Mouse (Mus musculus): ENCODE results near the gene Tspan31. TPM values are rescaled to one million over a fixed set of nuclear protein-coding genes. Genes with fewer than 3 reads are reported as not detected.

Gene Tspan31
- 99.1 TPM for polyA plus RNA-seq (2015; fragmentation: Illumina TruSeq; extraction: RNeasy Lipid Tissue Mini Kit (QIAGEN cat#74804); ENCODE audit: low read depth, low replicate concordance)

GRCm38 (mm10) chr10:127070190-127071121 lies at the start of gene Tspan31:
Gene Tspan31 (minus strand): TSS chr10:127070264.

GRCm38 (mm10) chr10:127075080-127075479 lies 5.0 kb upstream of the Tspan31 start, which contains the start of gene Agap2:
Gene Agap2 (plus strand): TSS chr10:127075284.

GRCm38 (mm10) chr10:127063239-127063872 lies 6.7 kb downstream of the Tspan31 start, which contains the start of gene Cdk4:
Gene Cdk4 (plus strand): TSS chr10:127063534.

GRCm38 (mm10) chr10:127059968-127060916 lies 9.8 kb downstream of the Tspan31 start, which contains the start of gene March9:
Gene March9 (minus strand): TSS chr10:127060184.

GRCm38 (mm10) chr10:127047954-127048353 lies 22.1 kb downstream of the Tspan31 start, which contains the start of gene Cyp27b1:
Gene Cyp27b1 (plus strand): TSS chr10:127048250.

GRCm38 (mm10) chr10:127041274-127041766 lies 28.7 kb downstream of the Tspan31 start, which contains the start of the genes Mettl1 and Eef1akmt3:
Gene Mettl1 (plus strand): TSS chr10:127041414.
Gene Eef1akmt3 (minus strand): TSS chr10:127041513.

GRCm38 (mm10) chr10:127030336-127031296 lies 39.4 kb downstream of the Tspan31 start, which contains the start of gene Tsfm:
Gene Tsfm (minus strand): TSS chr10:127030840.

Other genes with a start within 250 kb of the Tspan31 start
- 9.2 TPM for gene Atp23, start 168.9 kb downstream of the Tspan31 start, polyA plus RNA-seq (2015; fragmentation: Illumina TruSeq; extraction: RNeasy Lipid Tissue Mini Kit (QIAGEN cat#74804); ENCODE audit: low read depth, low replicate concordance)
- 50.5 TPM for gene Ctdsp2, start 91.5 kb downstream of the Tspan31 start, polyA plus RNA-seq (2015; fragmentation: Illumina TruSeq; extraction: RNeasy Lipid Tissue Mini Kit (QIAGEN cat#74804); ENCODE audit: low read depth, low replicate concordance)
- 0.52 TPM for gene Avil, start 69.6 kb downstream of the Tspan31 start, polyA plus RNA-seq (2015; fragmentation: Illumina TruSeq; extraction: RNeasy Lipid Tissue Mini Kit (QIAGEN cat#74804); ENCODE audit: low read depth, low replicate concordance)
- 28.8 TPM for gene Tsfm, start 39.4 kb downstream of the Tspan31 start, polyA plus RNA-seq (2015; fragmentation: Illumina TruSeq; extraction: RNeasy Lipid Tissue Mini Kit (QIAGEN cat#74804); ENCODE audit: low read depth, low replicate concordance)
- gene Mettl1, start 28.9 kb downstream of the Tspan31 start, polyA plus RNA-seq (2015; fragmentation: Illumina TruSeq; extraction: RNeasy Lipid Tissue Mini Kit (QIAGEN cat#74804); ENCODE audit: low read depth, low replicate concordance): 12.4 TPM
- gene Eef1akmt3, start 28.8 kb downstream of the Tspan31 start, polyA plus RNA-seq (2015; fragmentation: Illumina TruSeq; extraction: RNeasy Lipid Tissue Mini Kit (QIAGEN cat#74804); ENCODE audit: low read depth, low replicate concordance): not detected
- gene Cyp27b1, start 22.0 kb downstream of the Tspan31 start, polyA plus RNA-seq (2015; fragmentation: Illumina TruSeq; extraction: RNeasy Lipid Tissue Mini Kit (QIAGEN cat#74804); ENCODE audit: low read depth, low replicate concordance): 0.46 TPM
- 12.9 TPM for gene March9, start 10.1 kb downstream of the Tspan31 start, polyA plus RNA-seq (2015; fragmentation: Illumina TruSeq; extraction: RNeasy Lipid Tissue Mini Kit (QIAGEN cat#74804); ENCODE audit: low read depth, low replicate concordance)
- 117 TPM for gene Cdk4, start 6.7 kb downstream of the Tspan31 start, polyA plus RNA-seq (2015; fragmentation: Illumina TruSeq; extraction: RNeasy Lipid Tissue Mini Kit (QIAGEN cat#74804); ENCODE audit: low read depth, low replicate concordance)
- gene Agap2, start 5.0 kb upstream of the Tspan31 start, polyA plus RNA-seq (2015; fragmentation: Illumina TruSeq; extraction: RNeasy Lipid Tissue Mini Kit (QIAGEN cat#74804); ENCODE audit: low read depth, low replicate concordance): 315 TPM
- 108 TPM for gene Os9, start 50.9 kb upstream of the Tspan31 start, polyA plus RNA-seq (2015; fragmentation: Illumina TruSeq; extraction: RNeasy Lipid Tissue Mini Kit (QIAGEN cat#74804); ENCODE audit: low read depth, low replicate concordance)
- 103 TPM for gene B4galnt1, start 95.0 kb upstream of the Tspan31 start, polyA plus RNA-seq (2015; fragmentation: Illumina TruSeq; extraction: RNeasy Lipid Tissue Mini Kit (QIAGEN cat#74804); ENCODE audit: low read depth, low replicate concordance)
- 5.2 TPM for gene Slc26a10, start 110.4 kb upstream of the Tspan31 start, polyA plus RNA-seq (2015; fragmentation: Illumina TruSeq; extraction: RNeasy Lipid Tissue Mini Kit (QIAGEN cat#74804); ENCODE audit: low read depth, low replicate concordance)
- 181 TPM for gene Arhgef25, start 119.8 kb upstream of the Tspan31 start, polyA plus RNA-seq (2015; fragmentation: Illumina TruSeq; extraction: RNeasy Lipid Tissue Mini Kit (QIAGEN cat#74804); ENCODE audit: low read depth, low replicate concordance)
- gene Dtx3, start 125.5 kb upstream of the Tspan31 start, polyA plus RNA-seq (2015; fragmentation: Illumina TruSeq; extraction: RNeasy Lipid Tissue Mini Kit (QIAGEN cat#74804); ENCODE audit: low read depth, low replicate concordance): 238 TPM
- gene Pip4k2c, start 141.3 kb upstream of the Tspan31 start, polyA plus RNA-seq (2015; fragmentation: Illumina TruSeq; extraction: RNeasy Lipid Tissue Mini Kit (QIAGEN cat#74804); ENCODE audit: low read depth, low replicate concordance): 84.7 TPM
- gene Kif5a, start 193.1 kb upstream of the Tspan31 start, polyA plus RNA-seq (2015; fragmentation: Illumina TruSeq; extraction: RNeasy Lipid Tissue Mini Kit (QIAGEN cat#74804); ENCODE audit: low read depth, low replicate concordance): 1,243 TPM
- gene Dctn2, start 196.1 kb upstream of the Tspan31 start, polyA plus RNA-seq (2015; fragmentation: Illumina TruSeq; extraction: RNeasy Lipid Tissue Mini Kit (QIAGEN cat#74804); ENCODE audit: low read depth, low replicate concordance): 329 TPM
- gene Mbd6, start 218.8 kb upstream of the Tspan31 start, polyA plus RNA-seq (2015; fragmentation: Illumina TruSeq; extraction: RNeasy Lipid Tissue Mini Kit (QIAGEN cat#74804); ENCODE audit: low read depth, low replicate concordance): 25.4 TPM
- 67.4 TPM for gene Mars, start 241.5 kb upstream of the Tspan31 start, polyA plus RNA-seq (2015; fragmentation: Illumina TruSeq; extraction: RNeasy Lipid Tissue Mini Kit (QIAGEN cat#74804); ENCODE audit: low read depth, low replicate concordance)